Mouse (Mus musculus) neural tube, embryonic 14.5 days (tissue): ENCODE measurements at regions not wholly inside any gene's neighbourhood (a gene's known extent, or its start where the extent isn't known, plus 50 kb on each side); places are given as distances from the start of the nearest gene placed in this dataset.

ENCODE experiments used
- ATAC-seq: fragments of 200-750 bp; cut with Nextera tagmentation; 2 replicates; pipeline ENCODE4 v1.8.0; 2017; ENCODE audit warnings: low read depth, mild to moderate bottlenecking, moderate TSS enrichment, moderate library complexity
- H3K27ac ChIP-seq: fragments of 300-500 bp; sonication (generic); 2 replicates; pipeline ENCODE4 v1.5.1; 2014; ENCODE audit warnings: low read depth, mild to moderate bottlenecking, control low read depth, low read length, moderate library complexity, mixed read lengths
- H3K27me3 ChIP-seq: fragments of 300-500 bp; sonication (generic); 2 replicates; pipeline ENCODE4 v1.6.1; 2014; ENCODE audit warnings: low read length; ENCODE audit not compliant: control insufficient read depth, insufficient read depth
- H3K36me3 ChIP-seq: fragments of 300-500 bp; sonication (generic); 2 replicates; pipeline ENCODE4 v1.6.1; 2014; ENCODE audit warnings: low read length, mixed read lengths; ENCODE audit not compliant: control insufficient read depth, insufficient read depth
- H3K4me1 ChIP-seq: fragments of 300-500 bp; sonication (generic); 2 replicates; pipeline ENCODE4 v1.6.1; 2014; ENCODE audit warnings: low read length; ENCODE audit not compliant: control insufficient read depth, insufficient read depth
- H3K4me2 ChIP-seq: fragments of 300-500 bp; sonication (generic); 2 replicates; pipeline ENCODE4 v1.6.1; 2014; ENCODE audit warnings: mild to moderate bottlenecking, low read depth, low read length, control low read depth
- H3K4me3 ChIP-seq: fragments of 300-500 bp; sonication (generic); 2 replicates; pipeline ENCODE4 v1.5.1; 2014; ENCODE audit warnings: low read depth, low read length, control low read depth, mixed read lengths
- H3K9ac ChIP-seq: fragments of 300-500 bp; sonication (generic); replicated peaks from 2 replicates; pipeline ENCODE4 v1.6.1; 2014; ENCODE audit warnings: low read depth, mild to moderate bottlenecking, control low read depth, low read length, mixed read lengths
- H3K9me3 ChIP-seq: fragments of 300-500 bp; sonication (generic); 2 replicates; pipeline ENCODE4 v1.6.1; 2016; ENCODE audit warnings: low read length; ENCODE audit not compliant: control insufficient read depth
- whole genome bisulfite sequencing: fragments of 180-500 bp; shearing (Covaris S2); extraction: QIAGEN DNeasy Blood & Tissue Kit; methylation state at CpG from one replicate; pipeline ENCODE4 v1.1.7; 2014; 5-methylcytosine and 5-hydroxymethylcytosine counted together

GRCm38 (mm10) chr15:10795126-10795792, 80.8 kb upstream of the Rai14 start:
- H3K4me3 ChIP-seq: no peak overlapping the region
- H3K4me2 ChIP-seq: no peak overlapping the region
- no peak for ATAC-seq
- no peak overlapping the region for H3K9ac ChIP-seq
- H3K9me3 ChIP-seq: no peaks in the 10 kb centered on the region
- H3K4me1 ChIP-seq: no peaks in the 10 kb centered on the region
- H3K27ac ChIP-seq: no peak overlapping the region
- 93% methylated on average over 7 of the region's 7 CpGs for WGBS
- H3K36me3 ChIP-seq: no peaks in the 10 kb centered on the region
- H3K27me3 ChIP-seq: no peaks in the 10 kb centered on the region

DNA sequence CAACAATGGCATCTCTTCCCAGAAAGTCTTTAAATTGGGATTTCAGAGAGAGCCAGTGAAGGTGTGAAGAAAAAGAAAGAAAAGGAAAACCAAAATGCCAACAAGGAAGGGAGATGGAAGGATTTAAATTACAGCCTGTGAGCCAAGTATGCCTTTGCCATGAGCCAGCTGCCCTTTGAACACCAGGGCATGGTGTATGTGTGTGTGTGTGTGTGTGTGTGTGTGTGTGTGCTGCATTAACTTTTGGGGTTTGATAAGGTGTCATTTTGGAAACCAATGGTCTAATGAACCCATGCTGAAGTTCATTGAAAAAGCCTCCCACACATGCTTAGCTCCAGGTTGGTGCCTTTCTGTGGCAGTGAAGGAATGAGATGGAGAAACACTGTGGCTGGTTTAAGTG, 85.2 kb upstream of the Rai14 start:
- Histone ChIP-seq H3K36me3 (no peaks in the 10 kb centered on the region), H3K27me3 (no peaks in the 10 kb centered on the region), H3K27ac (no peak overlapping the region), H3K4me2 (no peak overlapping the region), H3K4me3 (no peak overlapping the region), H3K4me1 (no peaks in the 10 kb centered on the region), H3K9ac (no peak overlapping the region), H3K9me3 (no peaks in the 10 kb centered on the region)
- no peak for ATAC-seq

DNA sequence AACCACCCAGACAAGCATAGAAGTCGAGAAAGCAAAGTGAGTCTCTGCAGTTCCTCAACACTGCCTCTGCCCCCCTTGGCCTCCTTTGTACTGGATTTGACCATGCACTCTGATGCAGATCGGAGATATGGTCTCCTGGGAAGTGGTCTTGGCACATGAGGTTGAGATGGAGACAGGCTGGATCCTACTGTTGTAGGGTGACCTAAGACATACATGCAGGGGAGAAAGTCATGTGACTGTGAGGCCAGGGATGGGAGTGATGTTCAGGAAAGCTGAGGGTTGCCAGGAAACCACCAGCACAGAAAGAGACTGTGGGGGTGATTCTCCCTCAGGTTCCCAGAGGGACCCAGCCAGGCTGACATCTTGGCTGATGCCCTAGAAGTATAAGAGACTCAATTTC, 99.8 kb upstream of the Rai14 start:
- peak; percentile 11; the same call in 1 of the 2 replicates for ATAC-seq
- H3K27me3 ChIP-seq: no peaks in the 10 kb centered on the region
- H3K9ac ChIP-seq: no peak overlapping the region
- no peak overlapping the region for H3K4me2 ChIP-seq
- no peaks in the 10 kb centered on the region for H3K9me3 ChIP-seq
- WGBS: 82% methylated on average over 2 of the region's 2 CpGs
- H3K36me3 ChIP-seq: no peaks in the 10 kb centered on the region
- no peak overlapping the region for H3K27ac ChIP-seq
- H3K4me1 ChIP-seq: no peaks in the 10 kb centered on the region
- no peak overlapping the region for H3K4me3 ChIP-seq

- Histone ChIP-seq H3K4me2 (no peak overlapping the region), H3K9ac (no peak overlapping the region), H3K27ac (no peak overlapping the region), H3K27me3 (no peaks in the 10 kb centered on the region), H3K36me3 (no peaks in the 10 kb centered on the region), H3K4me1 (no peaks in the 10 kb centered on the region), H3K4me3 (no peak overlapping the region), H3K9me3 (no peaks in the 10 kb centered on the region)
- WGBS: 76% methylated on average over 7 of the region's 7 CpGs
- ATAC-seq: peak; percentile 66; the same call in 1 of the 2 replicates
These were observed 100.3 kb upstream of the Rai14 start for GRCm38 (mm10) chr15:10814709-10815108.

DNA sequence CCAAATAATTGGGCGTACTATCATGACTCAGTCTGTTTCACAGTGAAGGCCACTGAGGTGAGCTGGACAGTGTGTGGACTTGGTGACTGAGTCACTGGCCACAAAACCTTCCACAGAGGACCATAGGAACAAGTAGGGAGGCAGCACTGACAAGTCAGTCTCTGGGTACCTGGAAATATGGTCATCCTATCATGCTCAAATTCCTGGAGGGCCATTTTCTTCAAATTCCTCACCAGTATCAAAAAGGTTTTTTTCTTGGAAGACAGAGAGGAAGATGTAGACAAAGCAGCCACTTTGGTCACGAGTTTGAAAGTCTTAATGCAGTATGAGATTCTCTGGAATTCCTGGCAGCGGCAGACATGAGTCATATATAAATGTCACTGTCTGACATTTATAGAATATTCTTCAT, 101.8 kb upstream of the Rai14 start:
- Histone ChIP-seq H3K9ac (no peak overlapping the region), H3K27ac (no peak overlapping the region), H3K4me1 (no peaks in the 10 kb centered on the region), H3K9me3 (no peaks in the 10 kb centered on the region), H3K4me3 (no peak overlapping the region), H3K27me3 (no peaks in the 10 kb centered on the region), H3K36me3 (no peaks in the 10 kb centered on the region), H3K4me2 (no peak overlapping the region)
- 77% methylated on average over 3 of the region's 3 CpGs for WGBS
- no peak for ATAC-seq

DNA sequence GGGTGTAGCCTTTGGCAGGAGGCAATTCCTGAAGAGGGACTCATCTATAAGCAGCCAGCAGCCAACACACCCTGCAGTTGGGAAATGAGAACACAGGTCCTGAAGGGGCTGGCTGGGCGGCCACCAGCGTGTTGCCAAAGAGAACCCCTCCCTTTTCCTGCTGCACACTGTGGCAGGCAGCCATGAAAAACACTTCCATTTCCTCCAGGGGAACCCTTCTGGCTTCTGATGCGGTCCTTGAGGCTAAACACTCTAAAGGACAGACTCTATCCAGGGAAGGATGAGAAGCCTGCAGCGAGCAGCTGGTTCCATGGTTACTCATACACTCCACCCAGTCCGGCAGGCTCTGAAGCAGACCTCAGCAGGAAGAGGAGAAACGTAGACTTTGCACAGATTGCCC, 103.8 kb upstream of the Rai14 start:
- 71% methylated on average over 6 of the region's 6 CpGs for WGBS
- Histone ChIP-seq H3K4me3 (no peak overlapping the region), H3K9me3 (no peaks in the 10 kb centered on the region), H3K27ac (no peak overlapping the region), H3K4me1 (no peaks in the 10 kb centered on the region), H3K9ac (no peak overlapping the region), H3K4me2 (no peak overlapping the region), H3K27me3 (no peaks in the 10 kb centered on the region), H3K36me3 (no peaks in the 10 kb centered on the region)
- peak; percentile 35; the same call in 1 of the 2 replicates for ATAC-seq

GRCm38 (mm10) chr15:10818706-10819105, 104.3 kb upstream of the Rai14 start:
- WGBS: 91% methylated on average over 1 of the region's 1 CpGs
- Histone ChIP-seq H3K4me2 (no peak overlapping the region), H3K27ac (no peak overlapping the region), H3K9me3 (no peaks in the 10 kb centered on the region), H3K27me3 (no peaks in the 10 kb centered on the region), H3K36me3 (no peaks in the 10 kb centered on the region), H3K4me1 (no peaks in the 10 kb centered on the region), H3K4me3 (no peak overlapping the region), H3K9ac (no peak overlapping the region)
- ATAC-seq: no peak

DNA sequence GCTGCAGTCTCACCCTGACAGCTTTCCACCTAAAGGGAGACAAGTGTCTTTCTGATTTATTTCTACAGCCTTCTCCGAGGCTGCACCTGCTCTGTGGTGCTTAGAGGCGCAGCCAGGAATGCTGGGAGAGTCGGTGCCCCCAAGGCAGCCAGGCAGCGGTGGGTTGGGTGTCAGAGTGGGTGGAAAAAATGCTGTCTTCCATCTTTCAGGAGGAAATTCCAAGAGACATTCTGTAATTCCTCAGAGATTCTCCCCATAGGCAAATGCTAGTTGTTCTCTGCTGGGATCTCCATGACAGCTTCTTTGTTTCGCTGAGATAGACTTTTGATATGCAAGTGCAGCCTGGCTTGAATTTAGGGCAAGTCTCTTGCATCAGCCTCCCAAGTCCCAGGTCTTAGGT, 109.5 kb upstream of the Rai14 start:
- Histone ChIP-seq H3K27ac (no peak overlapping the region), H3K9ac (no peak overlapping the region), H3K4me1 (no peaks in the 10 kb centered on the region), H3K4me3 (no peak overlapping the region), H3K36me3 (no peaks in the 10 kb centered on the region), H3K9me3 (no peaks in the 10 kb centered on the region), H3K27me3 (no peaks in the 10 kb centered on the region), H3K4me2 (no peak overlapping the region)
- ATAC-seq: peak; percentile 56; the same call in 1 of the 2 replicates
- WGBS: 52% methylated on average over 5 of the region's 5 CpGs

GRCm38 (mm10) chr15:10829588-10829987, 115.2 kb upstream of the Rai14 start:
- no peaks in the 10 kb centered on the region for H3K9me3 ChIP-seq
- no peaks in the 10 kb centered on the region for H3K27me3 ChIP-seq
- 88% methylated on average over 5 of the region's 5 CpGs for WGBS
- no peaks in the 10 kb centered on the region for H3K36me3 ChIP-seq
- H3K4me2 ChIP-seq: no peak overlapping the region
- H3K9ac ChIP-seq: no peak overlapping the region
- no peak for ATAC-seq
- no peaks in the 10 kb centered on the region for H3K4me1 ChIP-seq
- H3K4me3 ChIP-seq: no peak overlapping the region
- H3K27ac ChIP-seq: no peak overlapping the region
